Mouse (Mus musculus): ENCODE results near the gene Pla2g15. TPM values are rescaled to one million over a fixed set of nuclear protein-coding genes. Genes with fewer than 3 reads are reported as not detected.
A peak's percentile ranks its signal among the peaks of the same experiment; 100 is the strongest.

Pla2g15 gene
- polyA plus RNA-seq, 1 experiment from 2014 or later: 2.7 TPM

DNA sequence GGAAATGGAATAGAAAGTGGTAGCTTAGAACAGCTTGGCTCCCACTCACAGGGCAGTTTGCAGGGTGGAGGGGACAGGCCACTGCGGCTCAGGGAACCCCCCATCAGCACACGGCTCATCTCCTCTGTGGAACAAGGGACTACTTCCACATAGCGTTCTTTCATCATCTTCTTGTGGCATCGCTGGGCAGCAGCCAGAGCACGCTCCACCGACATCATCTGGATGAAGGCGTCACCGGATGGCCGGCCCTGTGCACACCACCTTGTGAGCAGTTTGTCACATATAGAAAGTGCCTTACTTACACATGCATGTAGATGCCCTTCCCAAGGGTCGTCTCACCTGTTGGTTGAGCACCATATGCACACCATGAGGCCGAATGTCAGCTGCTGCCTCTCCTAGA is 17.8 kb upstream of the Pla2g15 start:
- H3K36me3 ChIP-seq (ENCODE audit: control insufficient read depth, insufficient read depth, low read length): peaks cover 43% of the 10 kb centered on the region
- no peak overlapping the region for H3K27ac ChIP-seq (ENCODE audit: low read depth, low read length)
- H3K9me3 ChIP-seq (ENCODE audit: control insufficient read depth, low read length): no peaks in the 10 kb centered on the region
- 88% methylated on average over 11 of the region's 11 CpGs for WGBS
- H3K4me2 ChIP-seq (replicated peaks; ENCODE audit: low read depth, low read length): no peak overlapping the region
- peaks cover 16% of the 10 kb centered on the region; the same call in 1 of the 2 replicates for H3K4me1 ChIP-seq (ENCODE audit: control insufficient read depth, insufficient read depth, low read length)
- ATAC-seq (ENCODE audit: low FRiP score, low TSS enrichment): no peak
- H3K4me3 ChIP-seq (ENCODE audit: low read length): no peak overlapping the region
- peaks cover 25% of the 10 kb centered on the region for H3K27me3 ChIP-seq (ENCODE audit: control insufficient read depth, insufficient read depth, low read length)
- H3K9ac ChIP-seq (ENCODE audit: low read depth, low read length): no peak overlapping the region

DNA sequence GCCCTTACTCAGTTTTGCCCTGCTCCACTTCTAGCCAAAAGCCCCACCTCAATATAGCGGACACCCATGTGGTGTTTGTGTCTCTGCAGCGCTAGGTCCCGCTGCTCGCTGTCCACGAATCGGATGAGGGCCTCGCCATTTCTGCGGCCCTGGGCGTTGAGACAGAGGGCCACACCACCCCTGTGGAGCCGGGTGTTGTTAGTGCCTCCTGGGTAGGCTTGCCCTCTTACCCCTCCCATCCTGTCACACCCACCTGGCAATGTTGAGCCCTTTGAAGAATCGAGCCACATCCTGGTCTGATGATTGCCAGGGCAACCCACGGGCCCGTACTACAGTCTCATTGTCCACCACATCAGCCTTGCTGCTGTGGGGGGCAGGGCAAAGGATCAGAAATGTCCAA is 16.7 kb upstream of the Pla2g15 start:
- H3K4me1 ChIP-seq (ENCODE audit: control insufficient read depth, insufficient read depth, low read length): peaks cover 17% of the 10 kb centered on the region
- peaks cover 32% of the 10 kb centered on the region for H3K27me3 ChIP-seq (ENCODE audit: control insufficient read depth, insufficient read depth, low read length)
- H3K9ac ChIP-seq (ENCODE audit: low read depth, low read length): no peak overlapping the region
- no peak overlapping the region for H3K4me3 ChIP-seq (ENCODE audit: low read length)
- 65% methylated on average over 13 of the region's 13 CpGs for WGBS
- no peak overlapping the region for H3K4me2 ChIP-seq (replicated peaks; ENCODE audit: low read depth, low read length)
- no peak for ATAC-seq (ENCODE audit: low FRiP score, low TSS enrichment)
- H3K36me3 ChIP-seq (ENCODE audit: control insufficient read depth, insufficient read depth, low read length): peaks cover 31% of the 10 kb centered on the region
- H3K27ac ChIP-seq (ENCODE audit: low read depth, low read length): no peak overlapping the region
- H3K9me3 ChIP-seq (ENCODE audit: control insufficient read depth, low read length): no peaks in the 10 kb centered on the region

DNA sequence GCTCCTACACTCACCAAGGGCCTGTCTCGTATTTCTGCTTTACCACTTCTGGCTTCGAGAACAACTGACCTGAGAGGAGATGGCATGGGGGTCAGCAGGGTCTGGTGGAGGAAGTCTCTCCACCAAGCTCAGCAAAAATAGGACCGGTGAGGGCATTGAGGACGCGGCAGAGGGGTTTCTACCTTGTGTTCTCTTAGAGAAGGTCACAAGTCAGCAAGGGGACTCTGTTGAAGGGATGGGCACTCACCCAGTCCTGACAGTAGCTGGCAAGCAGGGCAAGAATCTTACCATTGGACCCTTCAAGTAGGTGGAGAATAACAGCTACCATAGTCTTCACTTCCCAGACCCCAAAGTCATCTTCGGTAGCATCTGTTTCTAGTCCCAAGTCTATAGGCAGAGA is 16.3 kb upstream of the Pla2g15 start:
- ATAC-seq (ENCODE audit: low FRiP score, low TSS enrichment): no peak
- WGBS: 62% methylated on average over 6 of the region's 6 CpGs
- peaks cover 17% of the 10 kb centered on the region for H3K4me1 ChIP-seq (ENCODE audit: control insufficient read depth, insufficient read depth, low read length)

DNA sequence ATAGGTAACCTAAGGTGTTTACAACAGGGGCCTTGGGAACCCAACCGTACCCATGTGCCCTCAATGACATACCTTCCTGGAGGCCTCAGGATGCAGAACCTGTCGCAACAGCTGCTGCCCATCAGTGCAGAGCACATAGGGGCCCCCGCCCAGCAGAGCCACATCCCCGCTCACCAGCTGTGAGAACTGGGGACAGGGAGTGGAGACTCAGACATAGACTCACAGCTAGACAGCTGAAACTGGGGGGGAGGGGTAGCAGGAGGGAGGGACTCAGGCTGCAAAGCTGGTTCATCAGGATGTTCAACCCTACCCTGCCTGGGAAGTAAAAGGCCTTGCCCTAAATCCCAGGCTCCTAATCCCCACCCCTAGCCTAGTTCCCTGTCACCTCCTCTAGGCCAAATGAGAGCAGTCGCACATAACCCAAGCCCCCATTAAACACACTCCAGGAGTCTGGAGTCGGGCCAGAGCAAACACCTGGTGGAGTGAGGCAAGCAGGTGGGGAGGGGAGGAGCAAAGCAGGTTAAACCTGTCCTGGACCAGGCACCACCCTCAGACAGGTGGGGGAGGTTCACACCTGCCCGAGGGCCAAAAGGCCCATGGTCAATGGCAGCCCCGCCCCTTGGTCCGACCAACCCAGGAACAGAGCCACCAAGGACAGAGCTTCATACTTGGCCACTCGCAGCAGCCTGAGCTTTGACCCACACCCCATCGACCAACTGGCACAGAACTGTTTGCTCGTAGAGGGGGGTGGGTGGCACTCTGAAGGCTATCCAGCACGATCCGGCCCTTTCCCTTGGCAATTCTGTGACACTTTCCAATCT is 15.2 kb upstream of the Pla2g15 start:
- ATAC-seq (ENCODE audit: low FRiP score, low TSS enrichment): peak; percentile 54
- 0 out of 2 replicates have a peak overlapping the region, but pooled peaks have one; percentile 57 for H3K9ac ChIP-seq (ENCODE audit: low read depth, low read length)
- peak overlapping the region; percentile 60 for H3K27ac ChIP-seq (ENCODE audit: low read depth, low read length)
- 14% methylated on average over 14 of the region's 14 CpGs for WGBS
- peak overlapping the region; percentile 86 for H3K4me2 ChIP-seq (replicated peaks; ENCODE audit: low read depth, low read length)
- no peaks in the 10 kb centered on the region for H3K9me3 ChIP-seq (ENCODE audit: control insufficient read depth, low read length)
- peaks cover 17% of the 10 kb centered on the region for H3K4me1 ChIP-seq (ENCODE audit: control insufficient read depth, insufficient read depth, low read length)
- peak overlapping the region; percentile 55; the same call in 1 of the 2 replicates for H3K4me3 ChIP-seq (ENCODE audit: low read length)
- H3K36me3 ChIP-seq (ENCODE audit: control insufficient read depth, insufficient read depth, low read length): peaks cover 21% of the 10 kb centered on the region
- H3K27me3 ChIP-seq (ENCODE audit: control insufficient read depth, insufficient read depth, low read length): peaks cover 32% of the 10 kb centered on the region

More for the DNA sequence above, 16.3 kb upstream of the Pla2g15 start:
- Histone ChIP-seq H3K4me2 (replicated peaks; ENCODE audit: low read depth, low read length) (no peak overlapping the region), H3K27ac (ENCODE audit: low read depth, low read length) (no peak overlapping the region), H3K9ac (ENCODE audit: low read depth, low read length) (no peak overlapping the region), H3K36me3 (ENCODE audit: control insufficient read depth, insufficient read depth, low read length) (peaks cover 27% of the 10 kb centered on the region), H3K4me3 (ENCODE audit: low read length) (no peak overlapping the region), H3K27me3 (ENCODE audit: control insufficient read depth, insufficient read depth, low read length) (peaks cover 32% of the 10 kb centered on the region), H3K9me3 (ENCODE audit: control insufficient read depth, low read length) (no peaks in the 10 kb centered on the region)

DNA sequence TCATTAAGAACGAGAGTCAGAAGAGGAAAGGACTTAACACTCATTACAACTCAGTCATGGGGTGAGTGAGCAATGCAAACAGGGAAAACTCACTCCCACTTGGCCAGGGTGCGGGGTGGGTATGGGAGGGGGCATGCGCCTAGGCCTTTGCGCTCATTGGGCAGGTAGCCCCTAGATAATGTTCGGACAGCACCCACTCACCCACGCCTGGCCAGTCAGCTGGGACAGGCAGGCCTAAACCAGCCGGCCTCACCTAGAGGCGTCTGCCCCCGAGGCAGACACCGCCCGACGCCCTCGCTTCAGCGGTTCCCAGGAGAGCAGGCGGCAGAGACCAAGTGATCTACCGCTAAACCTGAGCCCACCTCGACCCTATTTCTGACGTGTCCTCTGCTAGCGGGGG is 14.5 kb upstream of the Pla2g15 start:
- Histone ChIP-seq H3K36me3 (ENCODE audit: control insufficient read depth, insufficient read depth, low read length) (peaks cover 18% of the 10 kb centered on the region), H3K4me2 (replicated peaks; ENCODE audit: low read depth, low read length) (peak overlapping the region; percentile 86), H3K9ac (ENCODE audit: low read depth, low read length) (peak overlapping the region; percentile 57), H3K4me1 (ENCODE audit: control insufficient read depth, insufficient read depth, low read length) (peaks cover 17% of the 10 kb centered on the region), H3K27me3 (ENCODE audit: control insufficient read depth, insufficient read depth, low read length) (peaks cover 32% of the 10 kb centered on the region), H3K27ac (ENCODE audit: low read depth, low read length) (peak overlapping the region; percentile 51), H3K9me3 (ENCODE audit: control insufficient read depth, low read length) (no peaks in the 10 kb centered on the region), H3K4me3 (ENCODE audit: low read length) (peak overlapping the region; percentile 55)
- ATAC-seq (ENCODE audit: low FRiP score, low TSS enrichment): peak; percentile 48
- WGBS: 2% methylated on average over 19 of the region's 19 CpGs

DNA sequence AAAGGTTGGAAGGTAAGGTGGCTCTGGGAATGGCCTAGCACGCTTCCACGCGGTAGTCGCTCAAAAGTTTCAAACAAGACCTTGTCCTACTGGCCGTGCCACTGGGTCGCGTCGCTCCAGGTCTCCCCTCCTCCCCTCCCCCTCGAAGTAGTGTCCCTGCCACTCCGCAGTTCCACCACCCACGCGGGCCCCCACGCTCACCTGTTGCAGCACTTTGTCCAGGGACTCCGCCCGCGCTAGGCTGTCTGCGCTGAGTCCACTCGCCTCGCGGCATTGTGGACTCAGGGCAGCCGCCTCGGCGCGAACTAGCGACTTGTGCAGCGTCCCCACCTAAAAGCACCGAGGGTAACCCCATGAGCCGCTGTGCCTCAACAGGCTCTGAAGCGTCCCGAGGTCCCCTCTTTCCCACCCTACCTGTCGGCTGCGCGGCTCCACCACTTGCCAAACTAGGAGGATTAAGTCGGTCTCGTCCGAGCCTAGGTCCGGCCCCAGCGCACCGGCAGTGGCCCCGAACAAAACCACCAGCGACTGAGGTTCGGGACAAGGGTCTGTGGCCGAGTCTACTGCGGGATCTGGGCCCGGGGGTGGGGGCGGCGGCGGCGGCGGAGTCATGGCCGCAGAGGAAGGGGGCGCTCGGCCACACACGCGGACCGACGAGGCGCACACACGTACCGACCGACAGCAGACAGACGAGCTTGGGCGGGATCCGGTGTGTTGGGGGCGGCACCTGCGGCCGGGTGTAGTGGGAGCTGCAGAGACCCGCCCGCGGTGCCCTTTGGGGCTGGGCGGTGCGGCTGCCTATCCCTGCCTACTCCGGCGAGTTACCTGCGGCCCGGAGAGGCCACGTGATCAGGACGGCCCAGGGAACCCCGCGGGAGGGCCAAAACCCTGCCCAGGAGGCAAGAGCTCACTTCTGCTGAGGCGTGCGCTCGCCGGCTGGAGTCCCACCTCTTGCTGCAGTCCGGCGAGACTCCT is 13.8 kb upstream of the Pla2g15 start, which contains the start of gene Esrp2:
Gene Esrp2, minus strand, starts transcription at position 819 of the 975 bp plus-strand sequence.
- Histone ChIP-seq H3K36me3 (ENCODE audit: control insufficient read depth, insufficient read depth, low read length) (peaks cover 11% of the 10 kb centered on the region; the same call in 1 of the 2 replicates), H3K27me3 (ENCODE audit: control insufficient read depth, insufficient read depth, low read length) (peaks cover 32% of the 10 kb centered on the region), H3K4me3 (ENCODE audit: low read length) (peak within 1 kb of the TSS; percentile 55), H3K9me3 (ENCODE audit: control insufficient read depth, low read length) (no peaks in the 10 kb centered on the region), H3K9ac (ENCODE audit: low read depth, low read length) (peak within 1 kb of the TSS; percentile 57), H3K4me2 (replicated peaks; ENCODE audit: low read depth, low read length) (peak within 1 kb of the TSS; percentile 86), H3K27ac (ENCODE audit: low read depth, low read length) (peak within 1 kb of the TSS; percentile 51), H3K4me1 (ENCODE audit: control insufficient read depth, insufficient read depth, low read length) (peaks cover 17% of the 10 kb centered on the region)
- WGBS: under 1% methylated on average over 86 of the region's 86 CpGs
- ATAC-seq (ENCODE audit: low FRiP score, low TSS enrichment): peak; percentile 39

DNA sequence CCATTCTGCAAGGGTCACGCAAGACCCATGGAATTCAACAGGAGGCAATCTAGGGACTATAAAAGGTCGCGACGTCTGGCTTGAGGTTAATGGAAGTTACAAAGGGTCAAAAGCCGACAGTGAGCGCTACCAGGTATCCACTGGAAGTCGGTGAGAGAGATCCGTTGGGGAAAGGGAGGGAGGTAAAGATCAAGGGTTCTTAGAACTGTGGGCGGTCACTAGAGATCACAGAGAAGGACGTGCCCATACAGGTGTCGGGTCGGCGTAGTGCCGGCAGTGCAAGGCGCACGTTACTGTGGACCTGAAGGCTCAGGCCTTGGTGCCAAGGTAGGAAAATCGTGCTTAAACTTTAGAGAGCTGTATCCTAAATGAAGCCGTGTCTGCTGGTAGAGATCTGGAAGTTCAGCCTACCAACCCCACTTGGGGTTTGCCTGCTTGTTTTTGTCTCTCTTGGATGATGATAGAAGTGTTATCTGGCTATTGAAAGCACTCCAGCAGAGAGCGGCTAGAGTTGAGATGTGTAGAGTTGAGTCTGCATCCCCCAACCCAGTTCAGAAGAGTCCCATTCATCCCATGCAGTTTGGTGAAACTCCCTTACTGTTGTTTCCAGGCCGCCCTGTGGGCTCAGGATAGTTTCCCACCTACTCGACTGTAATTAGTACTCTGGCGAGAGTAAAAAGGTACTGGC is 12.8 kb upstream of the Pla2g15 start:
- no peak overlapping the region for H3K27ac ChIP-seq (ENCODE audit: low read depth, low read length)
- WGBS: 5% methylated on average over 22 of the region's 22 CpGs
- peak overlapping the region; percentile 57; the same call in 1 of the 2 replicates for H3K9ac ChIP-seq (ENCODE audit: low read depth, low read length)
- H3K9me3 ChIP-seq (ENCODE audit: control insufficient read depth, low read length): no peaks in the 10 kb centered on the region
- peaks cover 17% of the 10 kb centered on the region for H3K4me1 ChIP-seq (ENCODE audit: control insufficient read depth, insufficient read depth, low read length)
- peak overlapping the region; percentile 55 for H3K4me3 ChIP-seq (ENCODE audit: low read length)
- peaks cover 32% of the 10 kb centered on the region for H3K27me3 ChIP-seq (ENCODE audit: control insufficient read depth, insufficient read depth, low read length)
- H3K36me3 ChIP-seq (ENCODE audit: control insufficient read depth, insufficient read depth, low read length): peaks cover 3% of the 10 kb centered on the region; the same call in 1 of the 2 replicates
- ATAC-seq (ENCODE audit: low FRiP score, low TSS enrichment): no peak
- H3K4me2 ChIP-seq (replicated peaks; ENCODE audit: low read depth, low read length): peak overlapping the region; percentile 86

DNA sequence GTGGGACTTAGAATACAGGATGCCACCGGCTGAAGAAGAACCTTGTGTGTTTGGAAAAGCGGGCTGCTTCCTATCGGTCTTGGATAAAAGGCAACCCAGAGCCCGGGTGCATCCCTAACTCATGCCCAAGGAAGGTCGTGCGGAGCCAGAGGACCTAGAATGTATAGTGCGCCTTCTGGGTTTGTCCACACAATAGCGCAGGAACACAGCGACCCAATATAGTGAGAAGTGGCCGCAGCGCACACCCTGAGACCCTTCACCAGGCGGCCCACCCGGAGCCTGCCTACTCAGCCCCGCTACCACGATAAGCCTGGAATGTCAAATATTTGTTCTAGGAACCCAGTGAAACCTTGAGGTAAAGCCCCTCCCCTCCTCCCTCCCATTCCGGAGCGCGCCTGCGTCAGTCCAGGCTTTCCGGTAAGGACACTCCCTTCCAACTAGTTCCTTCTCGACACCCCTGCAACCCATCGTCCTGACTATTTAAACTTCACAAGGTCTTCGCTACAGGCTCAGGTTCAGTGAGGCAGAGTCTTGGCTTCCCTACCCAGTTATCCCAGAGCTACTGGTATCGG is 12.2 kb upstream of the Pla2g15 start:
- under 1% methylated on average over 24 of the region's 24 CpGs for WGBS
- Histone ChIP-seq H3K9me3 (ENCODE audit: control insufficient read depth, low read length) (no peaks in the 10 kb centered on the region), H3K4me3 (ENCODE audit: low read length) (peak overlapping the region; percentile 55), H3K4me2 (replicated peaks; ENCODE audit: low read depth, low read length) (peak overlapping the region; percentile 86), H3K27ac (ENCODE audit: low read depth, low read length) (no peak overlapping the region), H3K4me1 (ENCODE audit: control insufficient read depth, insufficient read depth, low read length) (peaks cover 17% of the 10 kb centered on the region), H3K27me3 (ENCODE audit: control insufficient read depth, insufficient read depth, low read length) (peaks cover 32% of the 10 kb centered on the region), H3K9ac (ENCODE audit: low read depth, low read length) (peak overlapping the region; percentile 51), H3K36me3 (ENCODE audit: control insufficient read depth, insufficient read depth, low read length) (no peaks in the 10 kb centered on the region)
- no peak for ATAC-seq (ENCODE audit: low FRiP score, low TSS enrichment)
